Mouse (Mus musculus) ES-Bruce4 (cell line): Measurements from ENCODE around the gene Gp9.

Experiments
- CTCF ChIP-seq: IDR thresholded peaks from one replicate; pipeline ENCODE4 v1.8.1; 2011; ENCODE audit warnings: low read depth, low read length
- POLR2A ChIP-seq: IDR thresholded peaks from one replicate; pipeline ENCODE4 v1.8.1; 2011; ENCODE audit warnings: low read length; ENCODE audit not compliant: insufficient read depth

- no peak for TF ChIP-seq POLR2A
- no peak for TF ChIP-seq CTCF
These were observed 11.9 kb downstream of the Gp9 start for GRCm38 (mm10) chr6:87789791-87790190.
